Mouse (Mus musculus) lung, postnatal 0 days (tissue): ENCODE results near the gene Padi6.

Experiments
- CTCF ChIP-seq: IDR thresholded peaks from 2 replicates; pipeline ENCODE4 v1.5.1; 2016; ENCODE audit warnings: antibody characterized with exemption, mild to moderate bottlenecking
- EP300 ChIP-seq: IDR thresholded peaks from 2 replicates; pipeline ENCODE4 v1.6.1; 2016; ENCODE audit warnings: antibody characterized with exemption, mild to moderate bottlenecking, control low read depth

- TF ChIP-seq CTCF: no peak
- TF ChIP-seq EP300: no peak
Observed at GRCm38 (mm10) chr4:140721968-140722490, 20.4 kb downstream of the Padi6 start.
